Mouse (Mus musculus): Measurements from ENCODE around the gene 4930435E12Rik. TPM values are rescaled to one million over a fixed set of nuclear protein-coding genes. Genes with fewer than 3 reads are reported as not detected.

4930435E12Rik gene
- polyA plus RNA-seq, 1 experiment from 2014 or later = not detected

DNA sequence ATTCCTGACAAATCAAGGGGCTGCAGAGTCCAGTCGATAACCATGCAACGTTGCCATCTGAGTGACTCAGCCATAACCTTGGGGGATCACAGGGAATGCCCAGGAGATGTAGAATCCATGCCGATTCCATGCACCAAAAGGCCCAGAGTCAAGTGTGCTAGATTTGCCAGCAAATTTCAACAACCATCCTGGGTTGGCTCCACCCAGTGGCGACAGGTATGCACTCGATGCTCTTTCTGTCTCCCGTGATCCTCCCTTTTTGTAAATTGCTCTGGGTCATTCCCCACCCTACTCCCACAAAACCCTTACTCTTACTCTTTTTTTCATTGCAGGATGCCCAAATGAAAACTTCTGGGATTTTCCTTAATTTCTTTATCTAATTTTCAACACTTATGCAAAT is 52.2 kb downstream of the 4930435E12Rik start:
- TF ChIP-seq CTCF (IDR thresholded peaks at IDR 0.05) = peak; percentile 35; the same call in 1 of the 2 replicates
- TF ChIP-seq EP300 (IDR thresholded peaks at IDR 0.05) = no peak
- no peak for DNase-seq (ENCODE audit: low spot score)

DNA sequence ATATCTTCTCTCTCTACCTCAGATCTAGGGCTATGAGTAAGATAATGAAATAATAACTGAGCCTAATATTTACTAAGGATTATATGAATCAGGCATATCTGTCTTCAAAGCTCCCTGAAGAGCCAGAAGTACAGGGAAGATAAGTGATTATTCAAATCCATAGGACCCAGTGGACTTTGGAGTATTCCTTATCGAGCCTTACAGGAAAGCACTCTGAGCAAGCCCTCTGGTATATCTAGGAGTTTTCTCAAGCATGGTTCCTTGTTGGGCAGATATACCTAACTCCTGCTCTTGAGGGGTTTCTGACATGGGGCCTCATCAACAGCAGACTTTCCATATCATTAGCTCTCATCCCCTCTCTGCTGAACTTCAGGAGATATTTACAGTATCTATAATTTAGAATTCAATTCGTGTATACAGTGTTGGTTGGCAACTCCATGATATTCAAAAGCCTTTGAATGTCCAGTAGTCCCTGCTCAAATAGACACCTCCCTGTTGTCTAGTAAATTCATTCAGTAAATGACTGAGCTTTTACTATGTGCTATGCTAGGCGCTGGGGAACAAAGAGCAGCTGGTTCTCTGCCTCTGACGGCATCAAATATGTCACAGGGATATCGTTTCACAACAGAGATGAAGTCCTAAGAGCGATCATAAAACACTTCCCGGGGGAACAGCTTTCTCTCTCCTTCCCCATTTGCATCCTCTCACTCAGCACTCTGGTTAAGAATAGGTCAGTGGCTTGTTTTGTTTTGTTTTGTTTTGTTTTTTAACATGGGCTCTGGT is 53.4 kb downstream of the 4930435E12Rik start:
- ATAC-seq = peak; percentile 88
- Histone ChIP-seq H3K4me3 (ENCODE audit: low read depth, low read length) (no peak overlapping the region), H3K9me3 (ENCODE audit: low read length) (no peaks in the 10 kb centered on the region), H3K36me3 (ENCODE audit: insufficient read depth, low read length) (no peaks in the 10 kb centered on the region), H3K27me3 (replicated peaks; ENCODE audit: insufficient read depth, low read length) (no peaks in the 10 kb centered on the region), H3K4me1 (ENCODE audit: insufficient read depth, low read depth, low read length) (no peaks in the 10 kb centered on the region), H3K27ac (ENCODE audit: low read length) (no peak overlapping the region), H3K4me2 (replicated peaks; ENCODE audit: low read depth, low read length) (no peak overlapping the region), H3K9ac (replicated peaks; ENCODE audit: low read depth) (no peak overlapping the region)
- 55% methylated on average over 7 of the region's 7 CpGs for WGBS
- TF ChIP-seq EP300 (IDR thresholded peaks at IDR 0.05) = peak; percentile 86
- no peak for TF ChIP-seq CTCF (IDR thresholded peaks at IDR 0.05)
- peak; percentile 92 for DNase-seq (ENCODE audit: low spot score)

More for the DNA sequence above, 52.2 kb downstream of the 4930435E12Rik start:
- WGBS = 49% methylated on average over 6 of the region's 6 CpGs
- Histone ChIP-seq H3K27ac (ENCODE audit: low read length) (no peak overlapping the region), H3K36me3 (ENCODE audit: insufficient read depth, low read length) (no peaks in the 10 kb centered on the region), H3K9ac (replicated peaks; ENCODE audit: low read depth) (no peak overlapping the region), H3K4me3 (ENCODE audit: low read depth, low read length) (no peak overlapping the region), H3K9me3 (ENCODE audit: low read length) (no peaks in the 10 kb centered on the region), H3K4me2 (replicated peaks; ENCODE audit: low read depth, low read length) (no peak overlapping the region), H3K27me3 (replicated peaks; ENCODE audit: insufficient read depth, low read length) (no peaks in the 10 kb centered on the region), H3K4me1 (ENCODE audit: insufficient read depth, low read depth, low read length) (no peaks in the 10 kb centered on the region)
- no peak for ATAC-seq

DNA sequence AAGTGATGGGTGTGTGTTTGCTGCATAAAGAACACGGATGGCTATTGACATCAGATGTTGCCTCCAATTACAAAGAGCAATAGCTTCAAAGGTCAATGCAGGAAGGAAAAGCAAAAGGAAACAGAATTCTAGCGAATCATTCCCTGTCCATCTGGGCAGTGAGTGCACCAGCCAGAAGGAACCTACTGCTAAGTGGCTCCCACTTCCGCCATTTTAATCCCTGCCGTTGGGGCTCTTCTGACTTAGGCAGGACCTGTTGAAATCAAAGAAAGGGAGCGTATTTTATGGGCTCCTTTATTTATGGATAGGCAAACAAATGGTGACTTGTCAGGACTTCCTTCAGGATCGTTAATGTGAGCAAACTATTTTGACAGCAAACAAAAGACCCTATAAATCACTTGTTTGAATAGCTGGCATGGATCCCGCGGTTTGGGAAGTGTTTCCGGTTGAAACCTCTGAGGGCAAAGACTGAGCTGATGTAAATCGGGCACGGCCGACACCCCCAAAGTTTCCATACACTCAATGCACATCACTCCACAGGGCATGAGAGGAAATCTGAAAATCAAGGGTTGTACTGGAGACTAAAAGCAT is 55.5 kb downstream of the 4930435E12Rik start:
- Histone ChIP-seq H3K36me3 (ENCODE audit: insufficient read depth, low read length) (peaks cover 4% of the 10 kb centered on the region; the same call in 1 of the 2 replicates), H3K27me3 (replicated peaks; ENCODE audit: insufficient read depth, low read length) (no peaks in the 10 kb centered on the region), H3K27ac (ENCODE audit: low read length) (no peak overlapping the region), H3K9me3 (ENCODE audit: low read length) (no peaks in the 10 kb centered on the region), H3K9ac (replicated peaks; ENCODE audit: low read depth) (no peak overlapping the region), H3K4me2 (replicated peaks; ENCODE audit: low read depth, low read length) (peak overlapping the region; percentile 11), H3K4me3 (ENCODE audit: low read depth, low read length) (no peak overlapping the region), H3K4me1 (ENCODE audit: insufficient read depth, low read depth, low read length) (no peaks in the 10 kb centered on the region)
- TF ChIP-seq CTCF (IDR thresholded peaks at IDR 0.05) (no peak), EP300 (IDR thresholded peaks at IDR 0.05) (peak; percentile 31; the same call in 1 of the 2 replicates)
- ATAC-seq (no peak; the same call in 1 of the 2 replicates), DNase-seq (ENCODE audit: low spot score) (peak; percentile 35)
- WGBS = 25% methylated on average over 12 of the region's 12 CpGs

DNA sequence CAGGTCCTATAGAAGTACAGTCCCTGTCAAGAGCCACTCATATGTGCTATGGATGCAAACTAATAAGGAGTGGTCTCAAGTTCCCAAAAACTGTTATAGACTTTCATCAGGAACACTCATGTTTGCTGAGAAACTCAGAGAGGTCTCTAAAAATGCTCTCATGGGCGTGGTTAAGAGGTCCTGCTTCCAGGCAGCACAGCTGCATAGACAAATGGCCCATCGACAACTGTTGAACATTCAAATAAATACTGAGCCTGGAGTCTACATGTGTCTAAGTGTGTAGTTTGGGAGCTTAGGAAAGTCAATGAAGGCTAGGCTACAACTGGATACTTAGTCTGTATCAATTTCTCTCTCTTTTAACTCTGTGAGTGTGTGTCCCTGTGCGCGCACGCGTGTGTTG is 57.4 kb downstream of the 4930435E12Rik start:
- H3K36me3 ChIP-seq (ENCODE audit: insufficient read depth, low read length) = peaks cover 9% of the 10 kb centered on the region; the same call in 1 of the 2 replicates
- H3K4me3 ChIP-seq (ENCODE audit: low read depth, low read length) = no peak overlapping the region
- H3K27me3 ChIP-seq (replicated peaks; ENCODE audit: insufficient read depth, low read length) = no peaks in the 10 kb centered on the region
- H3K27ac ChIP-seq (ENCODE audit: low read length) = no peak overlapping the region
- H3K9me3 ChIP-seq (ENCODE audit: low read length) = no peaks in the 10 kb centered on the region
- TF ChIP-seq EP300 (IDR thresholded peaks at IDR 0.05) (no peak), CTCF (IDR thresholded peaks at IDR 0.05) (no peak)
- no peak overlapping the region for H3K4me2 ChIP-seq (replicated peaks; ENCODE audit: low read depth, low read length)
- no peak overlapping the region for H3K9ac ChIP-seq (replicated peaks; ENCODE audit: low read depth)
- ATAC-seq (no peak), DNase-seq (ENCODE audit: low spot score) (no peak)
- H3K4me1 ChIP-seq (ENCODE audit: insufficient read depth, low read depth, low read length) = no peaks in the 10 kb centered on the region
- 88% methylated on average over 6 of the region's 6 CpGs for WGBS

DNA sequence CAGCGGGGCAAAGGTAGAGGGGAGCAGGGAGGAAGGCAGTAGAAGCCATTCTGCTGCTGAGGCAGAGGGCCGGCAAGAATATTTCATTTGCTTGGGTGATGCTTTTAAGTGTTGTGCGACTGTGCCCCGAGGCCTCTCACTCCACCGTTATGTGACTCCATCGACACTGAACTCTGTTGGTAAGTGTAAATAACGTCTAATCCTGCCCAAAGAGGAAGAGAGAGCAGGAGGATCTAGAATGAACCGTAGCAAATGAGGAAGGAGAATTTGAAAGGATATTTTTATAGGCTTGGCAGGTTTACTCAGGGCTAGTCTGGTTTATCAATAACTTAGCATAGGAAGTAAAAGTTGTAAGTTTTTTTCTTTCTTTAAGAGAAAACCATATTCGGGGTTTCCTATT is 59.0 kb downstream of the 4930435E12Rik start:
- WGBS = 58% methylated on average over 9 of the region's 9 CpGs
- no peak for TF ChIP-seq EP300 (IDR thresholded peaks at IDR 0.05)
- no peak overlapping the region for H3K4me2 ChIP-seq (replicated peaks; ENCODE audit: low read depth, low read length)
- H3K4me3 ChIP-seq (ENCODE audit: low read depth, low read length) = no peak overlapping the region
- DNase-seq (ENCODE audit: low spot score) (no peak), ATAC-seq (no peak)
- H3K9ac ChIP-seq (replicated peaks; ENCODE audit: low read depth) = no peak overlapping the region
- no peaks in the 10 kb centered on the region for H3K27me3 ChIP-seq (replicated peaks; ENCODE audit: insufficient read depth, low read length)
- H3K9me3 ChIP-seq (ENCODE audit: low read length) = no peaks in the 10 kb centered on the region
- H3K27ac ChIP-seq (ENCODE audit: low read length) = no peak overlapping the region
- peaks cover 13% of the 10 kb centered on the region; the same call in 1 of the 2 replicates for H3K36me3 ChIP-seq (ENCODE audit: insufficient read depth, low read length)
- H3K4me1 ChIP-seq (ENCODE audit: insufficient read depth, low read depth, low read length) = no peaks in the 10 kb centered on the region

DNA sequence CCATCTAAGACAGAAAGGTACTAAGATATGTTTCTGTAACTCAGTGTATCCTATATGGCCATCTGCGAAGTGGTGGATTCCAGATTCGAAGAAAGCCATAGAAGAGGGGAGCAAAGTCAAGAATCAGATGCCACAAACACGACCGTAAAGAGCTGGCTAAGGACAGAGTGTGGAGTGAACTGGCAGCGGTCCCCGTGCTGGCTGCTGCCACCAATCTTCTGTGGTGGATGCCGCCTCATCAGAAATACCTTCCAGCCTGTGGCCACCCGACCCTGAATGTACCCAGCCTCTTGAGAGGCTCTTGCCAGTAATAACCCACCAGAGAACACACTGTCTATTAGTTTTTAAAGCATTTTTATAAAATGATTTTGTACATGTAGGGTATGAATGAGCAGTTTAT is 60.2 kb downstream of the 4930435E12Rik start:
- ATAC-seq (no peak), DNase-seq (ENCODE audit: low spot score) (no peak)
- Histone ChIP-seq H3K4me1 (ENCODE audit: insufficient read depth, low read depth, low read length) (peaks cover 5% of the 10 kb centered on the region; the same call in 1 of the 2 replicates), H3K27ac (ENCODE audit: low read length) (no peak overlapping the region), H3K4me3 (ENCODE audit: low read depth, low read length) (no peak overlapping the region), H3K4me2 (replicated peaks; ENCODE audit: low read depth, low read length) (no peak overlapping the region), H3K9me3 (ENCODE audit: low read length) (no peaks in the 10 kb centered on the region), H3K9ac (replicated peaks; ENCODE audit: low read depth) (no peak overlapping the region), H3K36me3 (ENCODE audit: insufficient read depth, low read length) (peaks cover 13% of the 10 kb centered on the region; the same call in 1 of the 2 replicates), H3K27me3 (replicated peaks; ENCODE audit: insufficient read depth, low read length) (no peaks in the 10 kb centered on the region)
- 86% methylated on average over 8 of the region's 8 CpGs for WGBS
- no peak for TF ChIP-seq CTCF (IDR thresholded peaks at IDR 0.05)
- no peak for TF ChIP-seq EP300 (IDR thresholded peaks at IDR 0.05)
